Mouse (Mus musculus): Measurements from ENCODE around the gene Sox5. TPM values are rescaled to one million over a fixed set of nuclear protein-coding genes. Genes with fewer than 3 reads are reported as not detected.

The Sox5 gene
- polyA plus RNA-seq, 1 experiment: 1.5 TPM

DNA sequence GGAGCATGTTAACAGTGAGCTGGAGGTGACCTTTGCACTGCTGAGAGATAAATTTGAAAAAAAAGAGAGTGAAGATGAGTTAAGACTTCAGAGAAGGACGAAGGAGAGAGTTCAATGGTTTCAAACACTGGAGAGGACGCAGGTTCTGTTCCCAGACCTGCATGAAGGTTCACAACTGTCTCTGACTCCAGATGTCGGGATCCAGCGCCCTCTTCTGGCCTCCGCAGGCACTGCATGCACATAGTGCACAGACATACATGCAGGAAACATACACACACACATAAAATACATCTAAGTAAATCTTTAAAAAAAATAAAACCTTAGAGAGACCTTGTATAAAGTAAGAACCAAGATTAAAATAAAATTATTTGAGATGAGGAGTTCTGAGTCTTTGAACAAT lies 352.5 kb downstream of the Sox5 start:
- no peak for DNase-seq (ENCODE audit: low read depth)

DNA sequence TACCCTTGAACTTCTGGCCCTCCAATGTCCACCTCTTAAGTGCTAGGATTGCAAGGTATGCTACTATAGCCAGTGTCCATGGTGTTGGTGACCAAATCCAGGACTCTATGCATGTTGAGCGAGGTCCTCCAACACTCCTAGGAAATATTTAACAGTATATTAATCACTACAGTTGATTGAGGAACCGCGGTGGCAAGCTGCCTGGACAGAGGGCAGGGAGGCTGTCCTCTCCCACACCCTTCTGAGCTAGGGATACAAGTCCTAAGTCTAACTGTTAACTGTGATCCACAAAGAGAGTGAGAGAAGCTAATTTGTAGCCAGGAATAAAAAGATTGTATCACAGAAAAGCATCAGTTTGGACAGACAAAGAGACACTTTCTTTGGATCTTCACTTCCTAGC lies 373.7 kb downstream of the Sox5 start:
- no peak for DNase-seq (ENCODE audit: low read depth)

DNA sequence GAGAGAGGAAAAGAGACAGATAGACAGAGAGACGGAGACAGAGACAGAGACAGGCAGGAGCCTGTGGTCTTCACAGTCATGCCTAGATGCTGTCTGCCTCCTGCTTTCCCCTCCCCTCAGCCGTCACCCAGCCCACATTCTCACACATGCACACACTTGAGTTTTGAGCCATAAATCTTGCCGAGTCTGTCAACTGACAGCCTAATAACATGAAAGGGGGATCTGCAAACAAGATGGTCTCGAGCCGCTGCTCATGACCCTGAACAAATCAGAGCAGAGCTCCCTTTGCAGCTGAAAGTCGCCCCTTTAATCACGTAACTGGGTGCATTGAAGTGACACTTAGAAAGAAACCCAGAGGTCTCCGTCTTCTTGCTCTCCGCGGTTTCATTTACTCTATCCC lies 383.7 kb downstream of the Sox5 start:
- no peak for DNase-seq (ENCODE audit: low read depth)

DNA sequence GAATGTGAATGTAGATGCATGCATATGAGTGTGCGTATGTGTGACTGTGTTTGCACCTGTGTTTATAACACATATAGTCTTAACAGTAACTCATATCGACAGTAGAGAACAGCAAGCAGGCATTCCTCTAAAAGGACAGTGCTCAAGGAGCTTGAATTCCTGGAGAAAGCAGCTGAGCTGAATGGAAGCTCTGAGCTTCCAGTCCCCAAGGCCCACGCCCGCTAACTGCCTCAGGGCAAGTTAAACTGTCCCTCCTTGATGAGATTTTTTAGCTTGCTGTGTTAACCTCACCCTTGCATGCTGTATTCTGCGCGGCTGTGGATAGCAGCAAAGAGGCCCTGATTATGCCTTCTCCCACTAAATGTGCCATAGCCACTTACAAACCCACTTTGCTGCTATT lies 388.6 kb downstream of the Sox5 start:
- no peak for DNase-seq (ENCODE audit: low read depth)

DNA sequence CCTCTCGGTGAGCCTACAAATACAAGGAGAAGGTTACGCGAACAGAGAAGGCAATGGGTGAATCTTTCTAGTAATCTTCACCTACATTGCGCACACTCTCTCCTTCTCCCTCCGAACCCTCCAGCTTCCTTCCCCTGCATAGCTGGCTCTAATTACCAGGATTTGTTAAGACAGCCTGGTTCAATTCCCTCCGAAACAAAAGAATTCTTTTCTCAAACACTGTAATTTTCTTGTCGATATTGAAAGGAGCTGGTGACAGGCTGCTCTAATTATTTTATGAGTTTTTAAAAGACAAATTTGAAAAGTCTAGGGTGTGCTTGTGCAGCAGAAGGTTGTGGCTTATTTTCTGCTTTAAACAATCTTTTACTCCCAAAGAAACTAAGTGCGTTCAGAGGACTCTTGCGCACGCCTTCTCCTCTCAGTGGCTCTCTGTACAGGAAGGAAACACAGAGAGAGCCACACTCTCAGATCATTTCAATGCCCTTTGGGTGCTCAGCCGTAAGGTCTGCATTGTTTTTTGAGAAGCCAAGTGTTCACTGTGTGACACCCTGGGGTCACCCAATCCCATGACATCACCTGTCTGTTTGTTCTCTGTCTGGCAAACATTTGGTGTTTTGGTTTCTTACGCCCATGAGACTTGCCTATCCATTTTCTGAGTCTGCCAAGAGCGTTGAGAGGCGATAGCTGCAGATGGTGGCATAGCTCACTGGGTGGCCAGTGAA lies 392.3 kb downstream of the Sox5 start:
- DNase-seq (ENCODE audit: low read depth): no peak

DNA sequence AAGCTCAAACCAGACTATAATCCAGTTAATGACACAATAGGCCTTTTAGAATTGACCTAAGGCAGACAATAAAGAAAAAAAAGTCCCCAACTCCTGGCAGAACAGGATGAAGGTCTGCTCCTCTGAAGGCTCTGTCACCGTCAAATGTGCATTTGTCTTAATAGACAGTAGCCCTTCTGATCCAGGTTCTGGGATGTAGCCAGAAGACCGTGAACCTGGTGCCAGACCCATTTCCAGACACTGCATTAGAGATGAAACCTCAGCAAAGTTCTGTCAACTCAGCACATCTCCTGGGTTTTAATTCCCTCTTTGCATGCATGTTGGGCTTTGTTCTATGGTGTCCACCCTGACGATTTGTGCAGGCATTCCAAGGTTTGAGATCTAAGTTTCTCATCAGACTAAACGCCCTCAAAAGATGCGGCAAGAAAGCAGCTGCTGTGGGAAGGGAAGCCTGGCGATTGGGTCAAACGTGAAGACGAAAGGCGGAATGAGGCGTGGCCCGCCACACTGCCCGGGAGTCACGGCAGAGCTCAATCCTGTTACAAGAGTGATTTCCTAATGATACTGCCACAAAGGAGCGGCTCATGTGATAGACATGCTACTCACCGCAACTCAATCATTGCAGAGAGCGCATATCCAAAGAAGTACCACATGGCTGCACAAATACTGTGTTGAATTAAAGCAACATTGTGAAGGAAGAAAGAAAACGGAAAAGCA lies 394.1 kb downstream of the Sox5 start:
- no peak for DNase-seq (ENCODE audit: low read depth)

DNA sequence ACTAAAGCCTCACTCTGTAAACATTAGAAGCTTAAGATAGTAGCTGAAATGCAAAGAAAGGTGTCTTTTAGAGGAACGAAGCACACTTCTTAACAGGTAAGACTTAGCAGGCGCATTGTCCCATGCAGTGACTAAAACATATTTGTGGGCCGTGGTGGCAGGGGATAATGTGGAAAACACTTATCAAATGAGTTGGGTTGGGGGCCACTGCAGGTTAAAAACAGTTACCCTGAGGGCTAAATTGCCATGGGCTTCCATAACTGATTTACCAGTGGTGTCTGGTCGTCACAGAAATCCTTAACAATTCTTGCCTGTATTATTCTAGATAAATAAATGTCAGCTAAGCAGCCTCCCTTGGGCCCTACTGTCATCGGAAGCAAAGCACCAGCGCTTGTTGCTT lies 401.1 kb downstream of the Sox5 start:
- DNase-seq (ENCODE audit: low read depth): no peak

DNA sequence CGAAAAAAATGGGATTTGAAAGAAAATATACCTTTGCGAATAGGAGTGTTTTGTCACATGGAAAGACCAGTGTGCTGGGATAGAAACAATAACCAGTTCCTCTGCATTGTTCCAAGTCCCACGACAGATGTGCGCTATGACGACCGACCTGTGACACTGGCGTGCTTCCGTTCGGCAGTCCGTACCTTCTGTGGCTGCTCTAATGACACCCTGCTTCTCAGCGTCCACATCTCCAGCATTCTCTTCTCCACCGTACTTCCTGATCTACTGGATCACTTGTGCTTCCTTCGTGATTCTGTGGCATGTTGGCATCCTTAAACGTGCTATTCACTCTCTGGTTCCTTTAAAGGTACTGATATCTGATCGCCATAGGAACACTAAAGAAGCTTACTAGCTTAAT lies 401.6 kb downstream of the Sox5 start:
- no peak for DNase-seq (ENCODE audit: low read depth)

DNA sequence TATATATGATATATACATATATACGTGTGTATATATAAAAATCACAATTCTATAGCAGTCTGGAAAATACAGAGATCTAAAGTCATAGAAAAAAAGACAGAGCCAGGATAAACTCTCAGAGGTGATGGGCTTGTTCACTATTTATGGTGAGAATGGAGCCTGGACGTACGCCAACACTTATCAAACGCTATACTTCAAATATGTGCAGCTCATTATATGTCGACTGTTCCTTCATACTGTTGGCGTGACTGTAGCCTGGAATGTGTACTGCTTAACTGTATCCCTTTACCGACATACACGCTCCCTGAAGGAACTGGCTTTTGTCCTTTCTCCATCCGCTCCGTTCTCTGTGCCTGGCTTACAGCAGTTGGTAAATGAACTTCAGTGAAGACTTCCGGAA lies 407.0 kb downstream of the Sox5 start:
- no peak for DNase-seq (ENCODE audit: low read depth)

DNA sequence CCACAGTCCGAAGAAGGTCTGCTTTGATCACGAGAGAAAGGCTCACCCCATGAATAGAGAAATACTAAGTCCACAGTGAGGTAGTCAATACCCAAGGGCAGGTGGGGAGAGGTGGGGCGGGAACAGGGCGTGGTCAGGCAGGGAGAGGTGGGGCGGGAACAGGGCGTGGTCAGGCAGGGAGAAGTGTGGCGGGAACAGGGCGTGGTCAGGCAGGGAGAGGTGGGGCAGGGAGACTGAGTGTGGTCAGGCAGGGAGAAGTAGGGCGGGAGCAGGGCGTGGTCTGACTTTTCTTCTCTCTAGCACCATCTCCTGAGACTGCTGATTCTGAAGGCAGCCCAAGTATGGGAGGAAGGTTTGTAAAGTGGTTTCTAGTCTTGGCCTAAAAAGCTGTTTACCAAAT lies 411.1 kb downstream of the Sox5 start:
- no peak for DNase-seq (ENCODE audit: low read depth)

DNA sequence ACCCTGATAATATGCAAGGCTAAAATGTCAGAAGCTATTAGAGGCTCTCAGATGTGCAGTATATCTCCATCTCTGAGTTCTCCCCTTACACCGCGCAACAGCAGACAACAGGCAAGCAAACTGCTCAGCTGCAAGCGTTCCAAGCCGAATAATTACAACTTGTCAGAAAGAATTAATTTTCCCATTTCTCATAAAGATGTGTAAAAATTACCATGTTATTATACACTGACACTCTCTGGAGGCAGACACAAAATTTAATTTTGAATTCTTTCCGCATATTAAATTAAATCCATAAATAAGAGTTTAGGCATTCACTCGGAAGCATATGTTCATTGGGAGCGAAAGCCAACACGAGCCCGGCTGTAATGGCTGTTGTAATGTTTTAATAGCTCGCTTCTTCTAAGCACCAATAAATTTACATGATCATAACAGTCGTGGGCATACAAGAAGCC lies 414.1 kb downstream of the Sox5 start:
- no peak for DNase-seq (ENCODE audit: low read depth)

DNA sequence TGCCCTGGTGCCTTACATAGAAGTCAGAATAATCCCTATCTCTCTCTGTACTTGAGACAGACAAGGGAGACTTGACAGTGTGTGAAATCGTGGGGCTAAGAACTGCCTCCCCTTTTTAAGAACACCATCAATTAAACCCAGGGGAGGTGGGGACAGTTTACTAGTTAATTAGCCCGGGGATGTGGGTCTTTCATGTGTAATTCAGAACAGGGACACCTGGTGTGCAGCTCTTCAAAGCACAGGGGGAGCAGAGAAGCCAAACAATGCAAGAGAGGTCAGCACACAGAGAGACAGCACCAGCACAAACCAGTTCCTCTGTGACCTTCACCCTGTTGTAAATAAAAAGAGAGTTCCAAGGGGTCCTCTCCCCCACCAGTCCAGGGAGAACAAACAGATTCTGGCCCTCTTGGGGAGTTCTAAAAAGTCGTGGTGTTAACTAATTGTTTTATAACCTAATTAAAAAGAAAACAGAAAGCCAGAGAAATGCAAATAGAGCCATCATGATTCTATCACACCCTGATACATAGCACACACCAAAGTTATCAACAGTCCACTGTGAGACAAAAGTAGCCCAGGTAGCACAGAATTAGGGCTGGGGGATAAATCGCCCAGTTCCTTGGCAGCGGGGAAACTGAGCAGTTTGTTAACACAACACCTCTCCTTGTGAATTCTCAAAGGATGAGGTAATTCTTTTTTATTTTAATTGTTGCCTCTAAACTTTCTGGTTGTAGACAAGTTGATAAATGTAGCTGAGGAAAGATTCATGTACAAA lies 420.3 kb downstream of the Sox5 start:
- no peak for DNase-seq (ENCODE audit: low read depth)

DNA sequence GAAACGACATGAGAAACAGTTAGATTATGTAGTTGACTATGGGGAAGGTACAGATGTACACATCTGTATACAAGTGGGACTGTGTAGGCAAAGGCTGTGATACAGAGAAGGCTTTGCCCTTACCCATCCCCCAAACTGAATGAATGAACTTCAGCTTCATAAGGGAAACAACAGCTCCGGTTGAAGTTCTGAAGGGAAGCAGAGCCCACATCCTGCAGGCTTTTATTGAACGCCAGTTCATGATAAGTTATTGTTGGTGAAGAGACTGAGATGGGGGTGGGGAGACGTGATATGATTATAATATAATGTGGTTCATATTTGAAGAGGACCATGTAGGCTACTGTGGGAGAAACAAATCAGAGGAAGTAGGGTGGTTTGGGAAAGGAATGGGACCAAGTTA lies 424.7 kb downstream of the Sox5 start:
- no peak for DNase-seq (ENCODE audit: low read depth)

DNA sequence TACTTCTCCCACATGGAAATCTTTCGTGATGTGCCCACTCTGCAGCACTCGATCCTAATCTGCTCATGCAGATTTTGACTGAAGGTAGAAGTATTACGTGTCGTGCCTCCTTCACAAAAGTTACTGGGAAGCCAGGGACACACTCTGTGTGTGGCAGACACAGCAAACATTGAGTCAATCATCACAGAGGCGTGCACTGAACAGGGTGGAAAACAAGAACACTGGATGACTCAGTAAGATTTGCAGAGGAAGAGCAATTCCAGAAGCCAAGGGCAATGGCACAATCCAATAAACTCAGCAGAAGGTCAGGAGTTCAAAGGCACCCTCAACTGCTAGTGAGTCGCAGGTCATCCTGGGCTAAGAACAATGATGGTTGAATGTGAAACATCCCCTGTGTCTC lies 430.7 kb downstream of the Sox5 start:
- DNase-seq (ENCODE audit: low read depth): no peak

DNA sequence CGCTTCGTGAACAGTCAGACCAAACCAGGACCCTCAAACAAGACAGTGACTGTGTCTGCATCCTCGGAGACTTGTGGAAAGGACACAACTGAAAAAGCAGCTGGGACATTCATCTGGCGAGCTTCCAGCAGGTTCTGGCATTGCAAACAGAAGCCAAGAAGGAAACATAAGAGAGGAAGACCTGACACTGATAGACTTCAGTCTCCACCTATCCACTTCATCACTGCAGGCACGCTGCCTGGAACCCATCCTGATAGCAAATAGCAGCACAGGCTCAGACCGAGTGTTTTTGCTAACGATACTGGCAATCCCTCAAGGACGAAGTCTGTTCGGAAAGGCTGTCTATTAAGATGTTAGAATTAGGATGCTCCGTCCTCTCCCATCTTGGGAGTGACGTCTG lies 438.4 kb downstream of the Sox5 start:
- DNase-seq (ENCODE audit: low read depth): no peak

DNA sequence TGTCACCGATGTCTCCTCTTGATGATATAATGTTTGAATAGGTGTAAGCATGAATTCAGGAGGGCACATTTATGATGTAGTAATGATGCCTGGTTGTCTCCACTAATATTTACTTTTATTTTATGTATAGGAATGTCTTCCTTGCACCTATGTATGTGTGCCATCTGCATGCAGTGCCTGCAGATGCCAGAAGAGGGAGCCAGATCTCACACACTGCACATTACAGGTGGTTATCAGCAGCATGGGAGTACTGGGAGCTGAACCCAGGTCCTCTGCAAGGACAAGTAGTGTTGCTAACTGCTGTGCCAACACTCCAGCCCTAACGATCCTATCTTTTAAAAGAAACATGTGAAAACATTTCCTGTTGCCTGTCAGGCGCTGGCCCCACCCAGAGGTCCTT lies 442.2 kb downstream of the Sox5 start:
- DNase-seq (ENCODE audit: low read depth): no peak

DNA sequence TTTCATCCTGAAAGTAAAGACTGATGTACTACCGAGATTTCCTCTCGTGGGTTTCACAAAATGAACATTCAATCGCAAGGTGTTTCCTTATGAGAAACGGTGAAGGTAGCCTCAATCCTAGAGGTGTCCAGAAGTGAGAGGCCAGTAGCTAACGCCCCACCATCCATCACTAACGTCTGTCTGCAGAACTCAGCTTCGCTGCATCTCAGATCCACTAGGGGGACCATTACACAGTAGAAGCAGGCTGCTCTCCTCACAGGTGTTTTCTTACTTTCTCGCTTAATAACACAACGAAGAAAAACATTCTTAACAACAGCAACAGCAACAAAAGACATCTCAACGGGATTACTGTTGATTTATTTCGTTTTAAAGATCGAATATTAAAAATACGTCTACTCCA lies 442.8 kb downstream of the Sox5 start:
- DNase-seq (ENCODE audit: low read depth): no peak

DNA sequence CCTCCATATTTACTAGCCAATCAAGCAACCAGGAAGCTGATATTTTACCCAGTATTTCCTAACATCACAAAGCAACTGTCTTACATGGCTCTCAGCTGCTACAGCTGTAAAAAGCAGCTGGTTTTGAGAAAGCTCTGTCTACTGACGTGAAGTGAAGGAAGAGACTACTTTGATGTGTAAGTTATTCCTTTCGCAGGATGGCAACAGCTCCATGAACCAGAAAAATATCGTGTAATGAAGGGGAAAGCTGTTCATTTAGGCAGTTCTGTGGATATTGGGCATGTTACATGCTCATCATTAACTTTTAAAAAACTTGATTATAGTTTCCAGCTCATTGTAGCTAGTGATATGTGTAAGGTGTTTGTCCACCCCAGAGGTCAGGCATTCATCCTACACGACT lies 443.6 kb downstream of the Sox5 start:
- DNase-seq (ENCODE audit: low read depth): no peak

DNA sequence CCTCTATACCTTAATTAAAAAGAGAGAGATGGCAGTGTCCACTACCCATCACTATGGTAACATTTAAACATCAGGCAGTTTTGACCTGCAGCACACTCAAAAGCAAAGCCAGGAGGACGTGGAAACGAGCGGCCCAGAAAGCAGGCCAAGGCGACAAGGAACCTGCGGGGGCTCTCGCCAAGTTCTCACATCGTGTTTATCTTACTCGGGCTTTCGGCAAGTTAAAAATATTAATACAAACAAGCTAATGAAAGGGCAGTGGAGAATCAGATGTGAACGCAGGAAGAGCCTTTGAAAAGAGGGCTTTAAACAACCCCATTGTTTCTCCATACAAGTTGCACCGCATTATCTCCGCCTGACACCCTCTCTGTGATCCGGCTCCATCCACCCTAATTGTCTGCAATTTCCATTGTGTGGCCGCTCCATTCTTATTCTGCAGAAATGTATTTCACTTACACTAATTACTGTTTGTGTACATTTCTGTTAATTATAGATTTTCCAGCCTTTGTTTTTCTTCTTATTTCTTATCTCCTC lies 444.3 kb downstream of the Sox5 start:
- no peak for DNase-seq (ENCODE audit: low read depth)

DNA sequence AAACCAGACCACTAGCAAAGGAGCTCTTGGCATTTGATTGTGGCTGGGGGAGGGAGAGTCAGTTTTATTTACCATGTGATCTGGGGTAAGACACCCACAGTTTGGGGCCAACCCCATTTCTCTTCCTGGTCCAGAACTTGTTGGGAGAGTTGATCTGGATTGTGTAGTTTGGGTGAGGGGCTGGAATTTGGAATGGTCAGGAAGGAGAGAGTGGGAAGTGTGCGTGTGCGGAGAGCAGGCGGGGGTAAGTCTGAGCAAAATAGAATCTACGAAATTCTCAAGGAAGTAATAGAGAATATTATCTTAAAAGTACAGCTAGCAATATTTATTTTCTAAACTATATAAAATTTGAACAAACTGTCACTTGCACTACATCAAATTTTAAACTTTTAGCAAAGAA lies 445.0 kb downstream of the Sox5 start:
- DNase-seq (ENCODE audit: low read depth): no peak

DNA sequence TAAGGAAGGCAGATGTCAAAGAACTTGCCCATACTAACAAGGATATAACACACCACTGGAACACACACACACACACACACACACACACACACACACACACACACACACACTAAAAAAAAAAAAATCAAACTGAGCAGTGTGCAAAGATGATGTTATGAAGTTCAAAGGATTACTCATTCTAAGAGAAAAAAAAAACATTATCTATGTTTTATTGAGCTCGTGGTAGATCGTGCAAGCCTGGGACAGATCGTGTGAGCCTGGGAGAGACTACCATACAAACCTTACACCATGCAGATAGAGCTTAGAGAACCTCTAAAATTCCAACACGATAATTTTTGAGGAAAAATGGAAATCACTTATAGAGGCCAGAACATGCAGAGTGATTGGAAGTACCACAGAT lies 448.6 kb downstream of the Sox5 start:
- DNase-seq (ENCODE audit: low read depth): no peak

DNA sequence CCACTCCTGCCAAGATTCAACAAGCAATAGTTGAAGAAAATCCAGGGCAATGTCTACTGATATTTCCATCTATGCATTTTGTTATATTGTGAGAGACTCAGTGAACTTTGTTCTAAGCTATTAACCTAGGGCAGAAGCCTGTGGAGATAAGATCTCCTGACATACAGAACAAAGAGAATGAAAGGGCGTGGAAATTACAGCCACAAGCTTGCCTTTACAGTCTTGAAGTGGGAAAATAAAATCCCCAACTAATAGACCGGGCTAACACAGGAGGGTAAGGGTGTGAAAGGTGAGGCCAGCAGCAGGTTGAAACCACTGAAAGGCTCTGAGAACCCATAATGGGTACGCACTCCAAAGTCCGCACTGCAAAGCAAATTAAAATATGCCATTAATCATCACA lies 449.8 kb downstream of the Sox5 start:
- no peak for DNase-seq (ENCODE audit: low read depth)

Data from gonadal fat pad, adult 2 months (tissue).